ENCODE assay signal across 8 mouse cellular contexts in genomic region chr4:119422294-119422964, GRCm38 (mm10). TPM values are rescaled to one million over a fixed set of nuclear protein-coding genes. Genes with fewer than 3 reads are reported as not detected.
DNase-seq lines count a peak whose midpoint lies in the region; ATAC-seq lines count a peak whose summit lies in the region.

Gene Ppcs, minus strand, starts transcription at chr4:119422420.
Gene Zmynd12, plus strand, starts transcription at chr4:119422814.

- peak within 1 kb of the TSS; percentile 75 for H3K4me2 ChIP-seq in hindbrain, embryonic 16.5 days (ENCODE audit: low read length)

- H3K4me3 ChIP-seq in hindbrain, embryonic 16.5 days (ENCODE audit: low read length), result peak within 1 kb of the TSS; percentile 73

- peak within 1 kb of the TSS; percentile 95 for H3K27ac ChIP-seq in hindbrain, embryonic 16.5 days (ENCODE audit: low read depth, low read length)

- H3K36me3 ChIP-seq in hindbrain, embryonic 16.5 days (ENCODE audit: control insufficient read depth, insufficient read depth, low read length), result no peaks in the 10 kb centered on the region

- H3K4me1 ChIP-seq in hindbrain, embryonic 16.5 days (ENCODE audit: control insufficient read depth, insufficient read depth, low read depth, low read length), result peaks cover 21% of the 10 kb centered on the region

- DNase-seq in ZHBTc4 (ENCODE audit: low read depth, low spot score), result peak; percentile 98
- DNase-seq in cerebellum, postnatal 4 days (ENCODE audit: low spot score in 2 of 2), result peak; percentile 69 to 84
- DNase-seq in gastrocnemius, adult 18-20 months (ENCODE audit: low spot score), result peak; percentile 87
- peak; percentile 85 to 90 for DNase-seq in left cerebral cortex, adult 18-20 months (ENCODE audit: low spot score in 2 of 2)
- DNase-seq in lung, postnatal 4 days, result peak; percentile 91 to 93
- peak; percentile 95 for DNase-seq in retina, postnatal 1 day
- DNase-seq in thymus, postnatal 4 days, result peak; percentile 93

- no peaks in the 10 kb centered on the region for H3K9me3 ChIP-seq in hindbrain, embryonic 16.5 days (ENCODE audit: control insufficient read depth, low read length)

- H3K9ac ChIP-seq in hindbrain, embryonic 16.5 days (ENCODE audit: low read depth, low read length), result peak within 1 kb of the TSS; percentile 87

- WGBS in hindbrain, embryonic 16.5 days, result under 1% methylated on average over 52 of the region's 52 CpGs

- ATAC-seq in hindbrain, embryonic 16.5 days, result peak; percentile 96

- no peaks in the 10 kb centered on the region for H3K27me3 ChIP-seq in hindbrain, embryonic 16.5 days (replicated peaks; ENCODE audit: control insufficient read depth, insufficient read depth, low read length)

RNA-seq across cellular contexts. Expression of gene Ppcs, which starts in this region (rescaled TPM):
- total RNA-seq in gastrocnemius, adult 18-20 months (2021), result 1 to 10 TPM; 4.8 to 5.6 TPM
- 22.2 and 27.3 TPM in 2 replicates for polyA plus RNA-seq in hindbrain, embryonic 16.5 days (2015; fragmentation: Nextera tagmentation; extraction: Ambion mirVana)
- 1 to 10 TPM; 5.5 to 6.1 TPM for total RNA-seq in left cerebral cortex, adult 18-20 months (2021)

RNA-seq across cellular contexts. Expression of gene Zmynd12, which starts in this region (rescaled TPM):
- total RNA-seq in gastrocnemius, adult 18-20 months (2021), result not detected
- 0.63 and 0.89 TPM in 2 replicates for polyA plus RNA-seq in hindbrain, embryonic 16.5 days (2015; fragmentation: Nextera tagmentation; extraction: Ambion mirVana)
- under 1 TPM; 0.49 to 0.61 TPM for total RNA-seq in left cerebral cortex, adult 18-20 months (2021)

Comparison
In these comparisons a context has a peak if more than half of its experiments do, and no peak if none do; other contexts are left out.
1. Peak in every context shown above with its lines: DNase-seq, ATAC-seq, H3K4me3 ChIP-seq and H3K27ac ChIP-seq.